Mouse (Mus musculus): ENCODE measurements around the gene Nfia. TPM values are rescaled to one million over a fixed set of nuclear protein-coding genes. Genes with fewer than 3 reads are reported as not detected.

Gene Nfia
- polyA plus RNA-seq, 1 experiment from 2014 or later = 31.1 TPM

DNA sequence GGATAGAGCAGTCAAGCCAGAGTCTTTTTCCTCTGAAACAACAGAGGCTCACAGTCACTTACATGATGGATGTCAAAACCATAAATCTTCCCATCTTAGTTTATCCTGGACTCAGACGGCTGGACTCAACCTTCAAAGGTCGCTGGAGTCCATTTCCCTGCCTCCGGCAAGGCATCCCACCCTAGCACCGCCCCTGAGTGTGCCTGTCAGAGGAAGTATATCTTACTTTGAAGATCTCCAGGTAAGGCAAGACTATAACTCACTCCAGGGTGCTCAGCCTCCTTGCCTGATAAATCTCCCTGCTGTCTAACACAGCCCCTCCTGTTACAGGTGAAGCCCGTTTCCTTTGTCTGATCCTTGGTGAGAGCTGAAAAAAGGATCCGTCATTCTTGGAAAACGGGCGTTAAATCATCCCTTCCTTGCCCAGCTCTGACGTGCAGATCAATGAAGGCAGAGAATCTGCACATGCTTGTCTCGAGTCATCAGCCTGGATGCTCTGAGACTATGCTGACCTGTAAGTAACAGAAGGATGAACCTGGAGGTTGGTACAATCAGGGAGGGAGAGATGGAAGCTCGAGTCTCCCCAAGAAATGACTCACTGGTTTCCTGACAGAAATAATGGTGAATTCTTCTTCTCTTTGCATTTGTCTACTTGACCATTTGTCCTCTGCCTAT is 353.6 kb downstream of the Nfia start:
- peaks cover 8% of the 10 kb centered on the region; the same call in 1 of the 2 replicates for H3K4me1 ChIP-seq
- H3K9me3 ChIP-seq = 0 out of 2 replicates have a peak, but pooled peaks cover 4% of the 10 kb centered on the region
- peaks cover 6% of the 10 kb centered on the region for H3K36me3 ChIP-seq
- H3K4me3 ChIP-seq = no peak overlapping the region
- no peak overlapping the region for H3K27ac ChIP-seq (replicated peaks)
- H3K27me3 ChIP-seq (replicated peaks) = no peaks in the 10 kb centered on the region
- 71% methylated on average over 11 of the region's 11 CpGs for WGBS
- ATAC-seq (ENCODE audit: extremely low read depth, insufficient number of reproducible peaks, low FRiP score, low TSS enrichment) = no peak
- no peak overlapping the region for H3K9ac ChIP-seq
- no peak overlapping the region for H3K4me2 ChIP-seq

DNA sequence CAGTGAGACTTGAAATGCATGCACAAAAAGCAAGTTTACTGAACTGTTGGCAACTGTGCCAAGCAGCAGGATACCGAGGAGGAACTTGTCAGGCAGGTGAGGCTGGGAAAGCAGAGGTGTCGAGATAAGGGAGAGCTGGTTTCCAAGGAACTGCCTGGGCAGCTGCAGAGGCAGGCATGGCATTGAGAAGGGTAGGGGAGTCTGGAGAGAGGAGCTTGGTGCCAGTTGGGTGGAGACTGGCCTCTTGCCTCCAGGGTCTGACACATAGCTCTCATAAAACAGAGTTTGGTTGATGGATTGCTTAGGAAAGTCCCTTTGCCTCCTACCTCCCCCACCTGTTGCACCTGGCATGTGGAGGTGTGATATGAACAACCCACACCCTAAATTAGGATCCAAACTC is 358.3 kb downstream of the Nfia start:
- H3K9me3 ChIP-seq = 0 out of 2 replicates have a peak, but pooled peaks cover 4% of the 10 kb centered on the region
- H3K27ac ChIP-seq (replicated peaks) = no peak overlapping the region
- no peak overlapping the region for H3K4me3 ChIP-seq
- no peaks in the 10 kb centered on the region for H3K27me3 ChIP-seq (replicated peaks)
- H3K9ac ChIP-seq = no peak overlapping the region
- H3K4me1 ChIP-seq = peaks cover 8% of the 10 kb centered on the region; the same call in 1 of the 2 replicates
- 43% methylated on average over 2 of the region's 2 CpGs for WGBS
- no peak overlapping the region for H3K4me2 ChIP-seq
- H3K36me3 ChIP-seq = peaks cover 3% of the 10 kb centered on the region; the same call in 1 of the 2 replicates
- no peak for ATAC-seq (ENCODE audit: extremely low read depth, insufficient number of reproducible peaks, low FRiP score, low TSS enrichment)

DNA sequence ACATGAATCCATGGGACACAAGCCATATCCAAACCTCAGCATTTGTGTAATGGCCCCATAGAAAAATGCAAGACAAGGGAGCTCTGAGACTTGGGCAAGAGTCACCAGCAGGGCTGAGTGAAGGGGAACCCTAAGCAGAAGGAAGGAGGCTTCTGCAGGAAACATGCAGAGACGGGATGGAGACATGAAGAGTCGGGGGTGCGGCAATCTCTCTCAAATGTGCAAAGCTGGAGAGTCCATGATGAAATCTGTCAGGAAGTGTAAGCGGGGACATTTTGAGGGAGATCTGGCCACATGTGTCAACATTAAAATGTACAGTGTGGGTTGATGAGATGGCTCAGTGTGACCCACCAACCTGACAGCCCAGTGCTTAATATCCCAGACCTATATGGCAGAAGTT is 361.5 kb downstream of the Nfia start:
- H3K4me2 ChIP-seq = no peak overlapping the region
- 87% methylated on average over 4 of the region's 4 CpGs for WGBS
- H3K36me3 ChIP-seq = no peaks in the 10 kb centered on the region
- no peaks in the 10 kb centered on the region for H3K27me3 ChIP-seq (replicated peaks)
- no peak overlapping the region for H3K4me3 ChIP-seq
- H3K9me3 ChIP-seq = no peaks in the 10 kb centered on the region
- H3K4me1 ChIP-seq = peaks cover 8% of the 10 kb centered on the region; the same call in 1 of the 2 replicates
- H3K27ac ChIP-seq (replicated peaks) = no peak overlapping the region
- H3K9ac ChIP-seq = no peak overlapping the region
- no peak for ATAC-seq (ENCODE audit: extremely low read depth, insufficient number of reproducible peaks, low FRiP score, low TSS enrichment)

DNA sequence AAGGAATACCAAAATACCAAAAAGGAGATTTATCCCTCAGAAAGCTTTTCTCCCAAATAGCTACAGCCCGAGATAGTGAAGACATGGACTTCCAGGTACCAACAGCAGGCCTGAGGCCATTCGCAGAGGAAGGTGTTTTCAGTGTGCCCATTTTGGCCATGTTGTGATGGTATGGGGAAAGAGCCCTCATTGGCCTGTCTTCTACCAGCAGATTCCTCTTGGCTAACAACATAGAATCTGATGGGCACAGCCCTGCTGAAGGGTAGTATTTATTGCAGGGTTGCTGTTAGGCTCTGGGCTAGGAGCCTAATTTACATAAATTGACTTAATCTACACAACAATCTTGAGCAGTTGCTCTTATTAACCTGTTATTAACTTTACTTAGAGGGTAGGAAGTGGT is 363.5 kb downstream of the Nfia start:
- Histone ChIP-seq H3K4me1 (no peaks in the 10 kb centered on the region), H3K27me3 (replicated peaks) (no peaks in the 10 kb centered on the region), H3K9me3 (no peaks in the 10 kb centered on the region), H3K9ac (no peak overlapping the region), H3K4me3 (no peak overlapping the region), H3K36me3 (no peaks in the 10 kb centered on the region), H3K27ac (replicated peaks) (no peak overlapping the region), H3K4me2 (no peak overlapping the region)
- 92% methylated on average over 2 of the region's 2 CpGs for WGBS
- ATAC-seq (ENCODE audit: extremely low read depth, insufficient number of reproducible peaks, low FRiP score, low TSS enrichment) = no peak

DNA sequence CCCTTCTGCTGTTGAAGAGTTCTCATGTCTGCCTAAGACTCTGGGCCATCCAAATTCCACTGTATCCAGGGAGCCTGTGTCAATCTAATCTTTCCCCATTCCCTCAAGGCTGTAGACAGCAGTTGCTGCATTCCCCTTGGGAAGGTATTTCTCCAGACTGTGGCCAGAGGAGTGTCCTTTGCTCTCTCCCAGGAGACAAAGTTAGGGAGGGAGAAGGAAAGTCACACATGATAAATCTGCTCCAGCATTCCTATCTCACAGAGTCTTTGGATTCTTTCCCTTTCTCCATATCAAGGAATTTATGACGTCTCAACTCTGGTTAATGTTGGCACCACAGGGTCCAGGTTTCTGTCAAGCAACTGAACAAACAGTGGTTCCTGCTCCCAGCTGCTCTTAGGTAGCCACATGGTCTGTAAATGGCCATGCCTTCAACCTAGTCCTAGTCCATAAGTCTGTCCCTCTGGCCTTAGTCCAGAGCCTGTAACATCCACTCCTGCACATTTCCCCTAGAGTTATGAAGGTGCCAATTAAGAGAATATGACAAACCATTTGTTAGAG is 370.4 kb downstream of the Nfia start:
- H3K9me3 ChIP-seq = no peaks in the 10 kb centered on the region
- peak; percentile 51; the same call in 1 of the 2 replicates for ATAC-seq (ENCODE audit: extremely low read depth, insufficient number of reproducible peaks, low FRiP score, low TSS enrichment)
- no peaks in the 10 kb centered on the region for H3K36me3 ChIP-seq
- no peak overlapping the region for H3K4me3 ChIP-seq
- 7% methylated on average over 1 of the region's 1 CpGs for WGBS
- H3K4me2 ChIP-seq = no peak overlapping the region
- H3K27ac ChIP-seq (replicated peaks) = peak overlapping the region; percentile 64
- peaks cover 13% of the 10 kb centered on the region for H3K4me1 ChIP-seq
- H3K9ac ChIP-seq = no peak overlapping the region
- no peaks in the 10 kb centered on the region for H3K27me3 ChIP-seq (replicated peaks)

DNA sequence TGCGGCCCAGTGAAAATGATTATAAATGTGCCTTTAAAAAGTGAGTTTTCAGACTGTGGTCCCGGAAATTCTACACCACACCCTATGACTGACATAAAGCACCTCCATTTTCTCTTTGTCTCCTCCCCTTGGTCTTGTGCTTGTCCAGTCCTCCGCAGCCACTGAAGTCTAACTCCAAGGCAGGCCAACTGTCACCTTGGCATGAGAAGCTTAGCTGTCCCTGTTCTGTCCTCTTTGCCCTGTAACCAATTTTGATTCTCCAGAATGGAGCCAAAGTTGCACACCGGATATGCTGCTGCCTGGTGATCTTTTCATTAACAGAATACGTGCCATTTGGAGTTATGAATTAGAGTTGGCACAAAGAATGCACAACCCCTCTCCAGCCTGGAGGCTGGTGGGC is 378.0 kb downstream of the Nfia start:
- WGBS = 81% methylated on average over 5 of the region's 5 CpGs
- Histone ChIP-seq H3K27ac (replicated peaks) (no peak overlapping the region), H3K9ac (no peak overlapping the region), H3K4me3 (no peak overlapping the region), H3K36me3 (no peaks in the 10 kb centered on the region), H3K4me1 (0 out of 2 replicates have a peak, but pooled peaks cover 3% of the 10 kb centered on the region), H3K9me3 (no peaks in the 10 kb centered on the region), H3K27me3 (replicated peaks) (no peaks in the 10 kb centered on the region), H3K4me2 (no peak overlapping the region)
- no peak for ATAC-seq (ENCODE audit: extremely low read depth, insufficient number of reproducible peaks, low FRiP score, low TSS enrichment)

DNA sequence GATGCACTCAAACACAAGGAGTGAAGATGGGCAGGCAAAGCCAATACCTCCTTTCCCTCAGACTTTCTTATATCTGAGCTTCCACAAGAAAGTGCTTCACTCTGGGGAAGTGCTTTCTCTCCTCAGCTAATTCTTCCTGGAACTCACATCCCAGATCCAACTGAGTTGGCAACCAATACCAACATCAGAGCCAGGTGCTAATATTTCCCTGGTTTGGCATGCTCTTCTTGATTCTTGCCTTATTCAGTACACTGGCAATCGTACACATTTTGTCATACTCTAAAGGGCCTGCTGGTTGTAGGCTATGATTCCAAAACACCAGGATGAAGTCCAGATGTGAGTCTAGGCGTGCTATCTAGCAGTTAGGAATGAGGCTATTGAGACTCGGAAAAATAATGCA is 385.4 kb downstream of the Nfia start:
- H3K27me3 ChIP-seq (replicated peaks) = no peaks in the 10 kb centered on the region
- no peak for ATAC-seq (ENCODE audit: extremely low read depth, insufficient number of reproducible peaks, low FRiP score, low TSS enrichment)
- WGBS = 63% methylated on average over 3 of the region's 3 CpGs
- H3K4me1 ChIP-seq = no peaks in the 10 kb centered on the region
- H3K9me3 ChIP-seq = no peaks in the 10 kb centered on the region
- H3K9ac ChIP-seq = no peak overlapping the region
- H3K27ac ChIP-seq (replicated peaks) = no peak overlapping the region
- no peak overlapping the region for H3K4me3 ChIP-seq
- no peak overlapping the region for H3K4me2 ChIP-seq
- no peaks in the 10 kb centered on the region for H3K36me3 ChIP-seq

DNA sequence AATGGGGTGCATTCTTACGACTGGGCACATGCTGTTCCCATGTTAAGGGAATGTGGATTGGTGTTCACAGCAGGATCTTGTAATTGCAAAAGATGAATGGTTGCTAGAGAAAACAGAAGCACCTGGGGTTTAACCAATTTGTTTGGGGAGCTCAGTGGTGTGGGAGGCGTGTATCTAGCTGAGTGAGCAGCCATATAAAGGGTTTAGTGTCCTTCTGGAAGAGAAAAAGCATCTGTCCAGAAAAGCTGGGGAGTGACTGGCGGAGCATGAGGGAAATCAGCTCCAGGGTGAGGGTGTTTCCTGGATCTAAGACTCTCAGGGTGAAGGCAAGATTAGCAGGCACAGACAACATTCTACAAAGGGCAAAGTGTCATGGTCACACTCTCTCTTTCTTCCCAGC is 393.8 kb downstream of the Nfia start:
- 65% methylated on average over 3 of the region's 3 CpGs for WGBS
- Histone ChIP-seq H3K4me1 (peaks cover 8% of the 10 kb centered on the region), H3K27ac (replicated peaks) (no peak overlapping the region), H3K4me2 (no peak overlapping the region), H3K9ac (no peak overlapping the region), H3K9me3 (no peaks in the 10 kb centered on the region), H3K36me3 (no peaks in the 10 kb centered on the region), H3K4me3 (no peak overlapping the region), H3K27me3 (replicated peaks) (no peaks in the 10 kb centered on the region)
- ATAC-seq (ENCODE audit: extremely low read depth, insufficient number of reproducible peaks, low FRiP score, low TSS enrichment) = no peak

Other genes with a start within 250 kb of the Nfia start
- gene E130114P18Rik, start 5.3 kb downstream of the Nfia start, polyA plus RNA-seq (2015; fragmentation: Nextera tagmentation; extraction: Ambion mirVana) = 0.48 and 0.55 TPM in 2 replicates